Mouse (Mus musculus) left cerebral cortex, postnatal 10 days (tissue): ENCODE data around the gene Yap1. TPM values are rescaled to one million over a fixed set of nuclear protein-coding genes. Genes with fewer than 3 reads are reported as not detected.

Experiments used
- DNase-seq, 2 experiments: peaks; one replicate each; pipeline ENCODE4 v3.0.0; 2021 to 2022; ENCODE audit warnings: low spot score in 2 of 2, mixed read lengths in 1 of 2; ENCODE audit errors: extremely low spot score in 1 of 2
- intact Hi-C: fragments of 180-260 bp; cut with DNase I; formaldehyde crosslinking; loops from one replicate; pipeline ENCODE4 v1.15.1; 2025
- total RNA-seq, 2 experiments: library from RNA; stranded (reverse); gene quantifications; 2 replicates each; pipeline ENCODE4 v1.2.3; 2021

Yap1 gene
- total RNA-seq, result 10 to 100 TPM; 13.5 to 13.6 TPM

GRCm38 (mm10) chr9:8004370-8004991, at the start of gene Yap1:
Gene Yap1, minus strand, starts transcription at chr9:8004596.
- intact Hi-C loops, result loop anchor here (5.0 kb wide), 1 partner anchor 38 kb away; the partner anchor contains the start of gene Cfap300
- DNase-seq, result peak; percentile 63 to 95

- intact Hi-C loops, result loop anchor here (5.0 kb wide), 1 partner anchor 41 kb away; the partner anchor contains the start of gene Yap1
These were observed 38.6 kb upstream of the Yap1 start for GRCm38 (mm10) chr9:8043044-8043387.

GRCm38 (mm10) chr9:8042338-8043043, 38.1 kb upstream of the Yap1 start, which contains the start of gene Cfap300:
Gene Cfap300, minus strand, starts transcription at chr9:8042823.
- DNase-seq, result peak; percentile 94 to 98
- intact Hi-C loops, result loop anchor here (5.0 kb wide), 1 partner anchor 40 kb away; the partner anchor contains the start of gene Yap1

More at GRCm38 (mm10) chr9:8043044-8043387, 38.6 kb upstream of the Yap1 start:
- DNase-seq, result no peak

GRCm38 (mm10) chr9:8035546-8035945, 31.1 kb upstream of the Yap1 start:
- intact Hi-C loops, result no loop called here
- DNase-seq, result peak in 1 of 2 experiments; percentile 47

- intact Hi-C loops, result no loop called here
- DNase-seq, result no peak
These were observed 30.7 kb upstream of the Yap1 start for GRCm38 (mm10) chr9:8035091-8035490.

GRCm38 (mm10) chr9:8034143-8034542, 29.7 kb upstream of the Yap1 start:
- no peak for DNase-seq
- intact Hi-C loops, result no loop called here

GRCm38 (mm10) chr9:8032847-8033246, 28.5 kb upstream of the Yap1 start:
- intact Hi-C loops, result no loop called here
- DNase-seq, result no peak

GRCm38 (mm10) chr9:8018609-8019008, 14.2 kb upstream of the Yap1 start:
- DNase-seq, result no peak
- intact Hi-C loops, result no loop called here

- peak in 1 of 2 experiments; percentile 40 for DNase-seq
- intact Hi-C loops, result no loop called here
These were observed 13.0 kb upstream of the Yap1 start for GRCm38 (mm10) chr9:8017253-8017913.

- intact Hi-C loops, result loop anchor here (5.0 kb wide), 1 partner anchor 39 kb away; the partner anchor contains the start of gene Cfap300
- DNase-seq, result peak in 1 of 2 experiments; percentile 77
These were observed 810 bp downstream of the Yap1 start for GRCm38 (mm10) chr9:8003301-8004271.

- no peak for DNase-seq
- intact Hi-C loops, result loop anchor here (5.0 kb wide), 1 partner anchor 39 kb away; the partner anchor contains the start of gene Cfap300
These were observed 1.6 kb downstream of the Yap1 start for GRCm38 (mm10) chr9:8002806-8003205.

GRCm38 (mm10) chr9:8001352-8001751, 3.0 kb downstream of the Yap1 start:
- intact Hi-C loops, result loop anchor here (5.0 kb wide), 1 partner anchor 41 kb away; the partner anchor contains the start of gene Cfap300
- no peak for DNase-seq

- intact Hi-C loops, result no loop called here
These were observed 10.1 kb downstream of the Yap1 start for GRCm38 (mm10) chr9:7994275-7994674.

GRCm38 (mm10) chr9:7992651-7993050, 11.7 kb downstream of the Yap1 start:
- intact Hi-C loops, result no loop called here
- no peak for DNase-seq

More at GRCm38 (mm10) chr9:7994275-7994674, 10.1 kb downstream of the Yap1 start:
- no peak for DNase-seq

- intact Hi-C loops, result no loop called here
- no peak for DNase-seq
These were observed 13.5 kb downstream of the Yap1 start for GRCm38 (mm10) chr9:7990897-7991296.

GRCm38 (mm10) chr9:7987119-7987518, 17.3 kb downstream of the Yap1 start:
- no peak for DNase-seq
- intact Hi-C loops, result no loop called here

GRCm38 (mm10) chr9:7984287-7984686, 20.1 kb downstream of the Yap1 start:
- DNase-seq, result no peak
- intact Hi-C loops, result no loop called here

GRCm38 (mm10) chr9:7983665-7984064, 20.7 kb downstream of the Yap1 start:
- DNase-seq, result no peak
- intact Hi-C loops, result no loop called here
